Mouse (Mus musculus): ENCODE results near the gene Bcl6b. TPM values are rescaled to one million over a fixed set of nuclear protein-coding genes. Genes with fewer than 3 reads are reported as not detected.
A peak's percentile ranks its signal among the peaks of the same experiment; 100 is the strongest.

Gene Bcl6b
- total and polyA plus RNA-seq, 2 experiments from 2014 or later, result 2.4 to 3.8 TPM

DNA sequence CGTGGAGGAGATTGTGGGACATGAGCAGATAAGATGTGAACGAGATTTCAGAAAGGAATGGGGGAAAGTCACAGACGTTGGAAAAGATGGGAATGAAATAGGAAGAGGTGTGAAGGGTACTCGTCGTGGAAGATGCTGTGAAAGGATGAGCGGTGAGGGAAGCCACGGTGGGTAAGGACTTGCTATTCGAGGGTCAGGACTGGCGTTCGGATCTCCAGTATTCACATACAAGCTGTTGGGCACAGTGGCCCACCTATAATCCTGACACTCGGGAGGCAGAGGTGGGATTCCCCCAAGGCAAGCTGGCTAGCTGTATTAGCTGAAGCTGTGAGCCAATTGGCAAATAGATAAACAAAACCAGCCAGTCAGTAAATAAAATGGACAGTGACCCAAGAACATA lies 50.8 kb downstream of the Bcl6b start:
- no peak overlapping the region for H3K4me3 ChIP-seq (ENCODE audit: low read depth, low read length)
- DNase-seq (ENCODE audit: low spot score) (no peak), ATAC-seq (ENCODE audit: low FRiP score) (no peak)
- no peak for TF ChIP-seq CTCF (IDR thresholded peaks at IDR 0.05)
- H3K27ac ChIP-seq (ENCODE audit: low read depth, low read length), result no peak overlapping the region
- 81% methylated on average over 11 of the region's 11 CpGs for WGBS
- H3K9me3 ChIP-seq (ENCODE audit: low read length), result no peaks in the 10 kb centered on the region
- no peak overlapping the region for H3K9ac ChIP-seq (replicated peaks; ENCODE audit: low read length, poor library complexity, severe bottlenecking)
- no peaks in the 10 kb centered on the region for H3K27me3 ChIP-seq (ENCODE audit: insufficient read depth, low read length)
- H3K4me2 ChIP-seq (ENCODE audit: low read depth, low read length, poor library complexity, severe bottlenecking), result no peak overlapping the region
- H3K4me1 ChIP-seq (ENCODE audit: insufficient read depth, low read length), result no peaks in the 10 kb centered on the region
- H3K36me3 ChIP-seq (ENCODE audit: insufficient read depth, low read length), result no peaks in the 10 kb centered on the region

GRCm38 (mm10) chr11:70178311-70178710 lies 51.3 kb downstream of the Bcl6b start:
- Histone ChIP-seq H3K36me3 (ENCODE audit: insufficient read depth, low read length) (no peaks in the 10 kb centered on the region), H3K27me3 (ENCODE audit: insufficient read depth, low read length) (no peaks in the 10 kb centered on the region), H3K9ac (replicated peaks; ENCODE audit: low read length, poor library complexity, severe bottlenecking) (no peak overlapping the region), H3K27ac (ENCODE audit: low read depth, low read length) (no peak overlapping the region), H3K9me3 (ENCODE audit: low read length) (no peaks in the 10 kb centered on the region), H3K4me2 (ENCODE audit: low read depth, low read length, poor library complexity, severe bottlenecking) (no peak overlapping the region), H3K4me3 (ENCODE audit: low read depth, low read length) (no peak overlapping the region), H3K4me1 (ENCODE audit: insufficient read depth, low read length) (no peaks in the 10 kb centered on the region)
- DNase-seq (ENCODE audit: low spot score) (no peak), ATAC-seq (ENCODE audit: low FRiP score) (no peak)
- no peak for TF ChIP-seq CTCF (IDR thresholded peaks at IDR 0.05)
- 88% methylated on average over 11 of the region's 11 CpGs for WGBS

DNA sequence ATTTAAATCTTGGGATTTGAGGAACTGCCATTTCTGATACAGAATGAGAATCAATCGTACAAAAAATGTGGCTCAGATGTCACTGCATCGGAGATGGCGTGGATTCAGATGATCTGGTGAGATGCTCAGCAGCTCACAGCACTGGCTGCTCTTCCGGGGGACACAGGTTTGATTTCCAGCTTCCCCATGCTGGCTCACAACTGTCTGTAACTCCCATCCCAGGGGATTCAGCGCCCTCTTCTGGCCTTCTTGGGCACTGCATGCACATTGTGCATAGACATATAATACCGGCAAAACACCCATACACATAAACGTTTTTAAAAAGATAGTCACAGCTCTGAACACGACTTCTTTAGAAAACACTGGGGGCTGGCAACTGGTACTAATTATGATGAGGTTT lies 52.0 kb downstream of the Bcl6b start:
- no peak overlapping the region for H3K4me3 ChIP-seq (ENCODE audit: low read depth, low read length)
- TF ChIP-seq CTCF (IDR thresholded peaks at IDR 0.05), result peak; percentile 49
- DNase-seq (ENCODE audit: low spot score) (no peak), ATAC-seq (ENCODE audit: low FRiP score) (no peak)
- no peaks in the 10 kb centered on the region for H3K36me3 ChIP-seq (ENCODE audit: insufficient read depth, low read length)
- no peak overlapping the region for H3K27ac ChIP-seq (ENCODE audit: low read depth, low read length)
- H3K9ac ChIP-seq (replicated peaks; ENCODE audit: low read length, poor library complexity, severe bottlenecking), result no peak overlapping the region
- H3K4me2 ChIP-seq (ENCODE audit: low read depth, low read length, poor library complexity, severe bottlenecking), result no peak overlapping the region
- H3K4me1 ChIP-seq (ENCODE audit: insufficient read depth, low read length), result no peaks in the 10 kb centered on the region
- no peaks in the 10 kb centered on the region for H3K9me3 ChIP-seq (ENCODE audit: low read length)
- no peaks in the 10 kb centered on the region for H3K27me3 ChIP-seq (ENCODE audit: insufficient read depth, low read length)
- 76% methylated on average over 8 of the region's 8 CpGs for WGBS

GRCm38 (mm10) chr11:70174491-70174890 lies 55.1 kb downstream of the Bcl6b start:
- no peak for ATAC-seq (ENCODE audit: low FRiP score)
- H3K9me3 ChIP-seq (ENCODE audit: low read length), result no peaks in the 10 kb centered on the region
- WGBS, result 84% methylated on average over 4 of the region's 4 CpGs
- no peak overlapping the region for H3K4me3 ChIP-seq (ENCODE audit: low read depth, low read length)
- TF ChIP-seq CTCF (IDR thresholded peaks at IDR 0.05), result no peak
- no peak overlapping the region for H3K9ac ChIP-seq (replicated peaks; ENCODE audit: low read length, poor library complexity, severe bottlenecking)
- H3K27me3 ChIP-seq (ENCODE audit: insufficient read depth, low read length), result no peaks in the 10 kb centered on the region
- H3K27ac ChIP-seq (ENCODE audit: low read depth, low read length), result no peak overlapping the region
- H3K4me1 ChIP-seq (ENCODE audit: insufficient read depth, low read length), result no peaks in the 10 kb centered on the region
- no peak for DNase-seq (ENCODE audit: low spot score)
- H3K36me3 ChIP-seq (ENCODE audit: insufficient read depth, low read length), result no peaks in the 10 kb centered on the region
- no peak overlapping the region for H3K4me2 ChIP-seq (ENCODE audit: low read depth, low read length, poor library complexity, severe bottlenecking)

MicroRNAs within 50 kb of the gene (microRNA counts, 519-probe panel; counts per million panel counts)
- microRNA mmu-miR-195 (528 counts per million, percentile 58 among the panel's probes with 10 or more counts), microRNA mmu-miR-497 (528 counts per million, percentile 58 among the panel's probes with 10 or more counts)

Small RNAs within 50 kb of the gene (microRNA-seq; reads per million reads assigned to microRNA genes)
- gene Mir195a (ENCODE audit: borderline number of aligned reads), result 917 reads per million, percentile 74 among the genes with 10 or more reads in this experiment
- not detected for gene Mir497 (ENCODE audit: borderline number of aligned reads)
- gene Mir497b (ENCODE audit: borderline number of aligned reads), result not detected

Other genes starting within 250 kb of the Bcl6b start
- 39.6 and 42.9 TPM in 2 replicates for gene Ctdnep1, start 248.6 kb downstream of the Bcl6b start, total RNA-seq (2014; rRNA removed)
- 22.3 and 24.1 TPM in 2 replicates for gene Ctdnep1, start 248.6 kb downstream of the Bcl6b start, polyA plus RNA-seq (2015; fragmentation: Nextera tagmentation; extraction: Ambion mirVana)
- 109 and 157 TPM in 2 replicates for gene Elp5, start 247.3 kb downstream of the Bcl6b start, total RNA-seq (2014; rRNA removed)
- gene Elp5, start 247.3 kb downstream of the Bcl6b start, polyA plus RNA-seq (2015; fragmentation: Nextera tagmentation; extraction: Ambion mirVana), result 171 and 182 TPM in 2 replicates
- gene Gabarap, start 238.7 kb downstream of the Bcl6b start, total RNA-seq (2014; rRNA removed), result 197 and 226 TPM in 2 replicates
- 501 and 511 TPM in 2 replicates for gene Gabarap, start 238.7 kb downstream of the Bcl6b start, polyA plus RNA-seq (2015; fragmentation: Nextera tagmentation; extraction: Ambion mirVana)
- 42.4 and 45.2 TPM in 2 replicates for gene Phf23, start 234.0 kb downstream of the Bcl6b start, total RNA-seq (2014; rRNA removed)
- 37.6 and 40.0 TPM in 2 replicates for gene Phf23, start 234.0 kb downstream of the Bcl6b start, polyA plus RNA-seq (2015; fragmentation: Nextera tagmentation; extraction: Ambion mirVana)
- 31.5 and 33.3 TPM in 2 replicates for gene Dvl2, start 229.2 kb downstream of the Bcl6b start, total RNA-seq (2014; rRNA removed)
- gene Dvl2, start 229.2 kb downstream of the Bcl6b start, polyA plus RNA-seq (2015; fragmentation: Nextera tagmentation; extraction: Ambion mirVana), result 19.0 and 20.0 TPM in 2 replicates
- 35.9 and 42.7 TPM in 2 replicates for gene Acadvl, start 214.4 kb downstream of the Bcl6b start, total RNA-seq (2014; rRNA removed)
- 62.1 and 64.2 TPM in 2 replicates for gene Acadvl, start 214.4 kb downstream of the Bcl6b start, polyA plus RNA-seq (2015; fragmentation: Nextera tagmentation; extraction: Ambion mirVana)
- gene Dlg4, start 212.9 kb downstream of the Bcl6b start, total RNA-seq (2014; rRNA removed), result 256 and 269 TPM in 2 replicates
- gene Dlg4, start 212.9 kb downstream of the Bcl6b start, polyA plus RNA-seq (2015; fragmentation: Nextera tagmentation; extraction: Ambion mirVana), result 16.1 and 18.1 TPM in 2 replicates
- 1.2 and 7.2 TPM in 2 replicates for gene Asgr1, start 175.7 kb downstream of the Bcl6b start, total RNA-seq (2014; rRNA removed)
- gene Asgr1, start 175.7 kb downstream of the Bcl6b start, polyA plus RNA-seq (2015; fragmentation: Nextera tagmentation; extraction: Ambion mirVana), result 4.1 and 4.5 TPM in 2 replicates
- gene Asgr2, start 137.2 kb downstream of the Bcl6b start, total RNA-seq (2014; rRNA removed), result not detected in 2 replicates
- gene Asgr2, start 137.2 kb downstream of the Bcl6b start, polyA plus RNA-seq (2015; fragmentation: Nextera tagmentation; extraction: Ambion mirVana), result not detected in 2 replicates
- gene Mgl2, start 99.5 kb downstream of the Bcl6b start, total RNA-seq (2014; rRNA removed), result 0.11 and 0.85 TPM in 2 replicates
- gene Mgl2, start 99.5 kb downstream of the Bcl6b start, polyA plus RNA-seq (2015; fragmentation: Nextera tagmentation; extraction: Ambion mirVana), result 0.26 and 0.60 TPM in 2 replicates
- gene Clec10a, start 73.6 kb downstream of the Bcl6b start, total RNA-seq (2014; rRNA removed), result 0.42 and 0.44 TPM in 2 replicates
- gene Clec10a, start 73.6 kb downstream of the Bcl6b start, polyA plus RNA-seq (2015; fragmentation: Nextera tagmentation; extraction: Ambion mirVana), result 0.57 and 1.3 TPM in 2 replicates
- gene Slc16a11, start 17.0 kb downstream of the Bcl6b start, total RNA-seq (2014; rRNA removed), result 22.2 and 28.2 TPM in 2 replicates
- gene Slc16a11, start 17.0 kb downstream of the Bcl6b start, polyA plus RNA-seq (2015; fragmentation: Nextera tagmentation; extraction: Ambion mirVana), result 15.2 and 18.0 TPM in 2 replicates
- 9.9 and 26.1 TPM in 2 replicates for gene Slc16a13, start 8.7 kb downstream of the Bcl6b start, total RNA-seq (2014; rRNA removed)
- 9.9 and 10.1 TPM in 2 replicates for gene Slc16a13, start 8.7 kb downstream of the Bcl6b start, polyA plus RNA-seq (2015; fragmentation: Nextera tagmentation; extraction: Ambion mirVana)
- gene 0610010K14Rik, start 8.1 kb upstream of the Bcl6b start, total RNA-seq (2014; rRNA removed), result 43.0 and 76.9 TPM in 2 replicates
- gene 0610010K14Rik, start 8.1 kb upstream of the Bcl6b start, polyA plus RNA-seq (2015; fragmentation: Nextera tagmentation; extraction: Ambion mirVana), result 138 and 154 TPM in 2 replicates
- 3.4 and 5.5 TPM in 2 replicates for gene Gm21988, start 10.0 kb upstream of the Bcl6b start, total RNA-seq (2014; rRNA removed)
- 18.6 and 20.1 TPM in 2 replicates for gene Gm21988, start 10.0 kb upstream of the Bcl6b start, polyA plus RNA-seq (2015; fragmentation: Nextera tagmentation; extraction: Ambion mirVana)
- gene Rnasek, start 10.0 kb upstream of the Bcl6b start, total RNA-seq (2014; rRNA removed), result 66.1 and 81.2 TPM in 2 replicates
- gene Rnasek, start 10.0 kb upstream of the Bcl6b start, polyA plus RNA-seq (2015; fragmentation: Nextera tagmentation; extraction: Ambion mirVana), result 588 and 612 TPM in 2 replicates
- 0.16 and 0.57 TPM in 2 replicates for gene Alox12, start 25.6 kb upstream of the Bcl6b start, total RNA-seq (2014; rRNA removed)
- gene Alox12, start 25.6 kb upstream of the Bcl6b start, polyA plus RNA-seq (2015; fragmentation: Nextera tagmentation; extraction: Ambion mirVana), result 0.29 and 0.35 TPM in 2 replicates
- 0.05 TPM in 1 of 2 replicates, not detected in the other for gene Alox12e, start 92.8 kb upstream of the Bcl6b start, total RNA-seq (2014; rRNA removed)
- 0.16 and 0.31 TPM in 2 replicates for gene Alox12e, start 92.8 kb upstream of the Bcl6b start, polyA plus RNA-seq (2015; fragmentation: Nextera tagmentation; extraction: Ambion mirVana)
- not detected in 2 replicates for gene Alox15, start 122.2 kb upstream of the Bcl6b start, total RNA-seq (2014; rRNA removed)
- gene Alox15, start 122.2 kb upstream of the Bcl6b start, polyA plus RNA-seq (2015; fragmentation: Nextera tagmentation; extraction: Ambion mirVana), result 0.16 and 0.28 TPM in 2 replicates
- gene Pelp1, start 180.2 kb upstream of the Bcl6b start, total RNA-seq (2014; rRNA removed), result 35.6 and 55.1 TPM in 2 replicates
- 28.0 and 28.3 TPM in 2 replicates for gene Pelp1, start 180.2 kb upstream of the Bcl6b start, polyA plus RNA-seq (2015; fragmentation: Nextera tagmentation; extraction: Ambion mirVana)
- gene Arrb2, start 202.8 kb upstream of the Bcl6b start, total RNA-seq (2014; rRNA removed), result 99.9 and 119 TPM in 2 replicates
- gene Arrb2, start 202.8 kb upstream of the Bcl6b start, polyA plus RNA-seq (2015; fragmentation: Nextera tagmentation; extraction: Ambion mirVana), result 55.0 and 55.6 TPM in 2 replicates
- 23.7 and 30.1 TPM in 2 replicates for gene Med11, start 222.1 kb upstream of the Bcl6b start, total RNA-seq (2014; rRNA removed)
- gene Med11, start 222.1 kb upstream of the Bcl6b start, polyA plus RNA-seq (2015; fragmentation: Nextera tagmentation; extraction: Ambion mirVana), result 28.2 and 36.8 TPM in 2 replicates
- 0.44 and 0.71 TPM in 2 replicates for gene Zmynd15, start 229.6 kb upstream of the Bcl6b start, total RNA-seq (2014; rRNA removed)
- 0.47 and 0.70 TPM in 2 replicates for gene Zmynd15, start 229.6 kb upstream of the Bcl6b start, polyA plus RNA-seq (2015; fragmentation: Nextera tagmentation; extraction: Ambion mirVana)
- 1.2 and 1.9 TPM in 2 replicates for gene Cxcl16, start 230.2 kb upstream of the Bcl6b start, total RNA-seq (2014; rRNA removed)
- 3.1 and 3.2 TPM in 2 replicates for gene Cxcl16, start 230.2 kb upstream of the Bcl6b start, polyA plus RNA-seq (2015; fragmentation: Nextera tagmentation; extraction: Ambion mirVana)

Data from midbrain, postnatal 0 days (tissue).